In genomic region chr2:147378934-147379333, GRCm38 (mm10) we compare ENCODE assay signal across 9 mouse cellular contexts. TPM values are rescaled to one million over a fixed set of nuclear protein-coding genes. Genes with fewer than 3 reads are reported as not detected.
DNase-seq lines count a peak whose midpoint lies in the region; ATAC-seq lines count a peak whose summit lies in the region.
"Had no signal": no experiment of that assay in that cellular context is flagged by ENCODE, and none has a peak within 500 bp of the region (broad histone marks: within the 10 kb centered on the region; RNA-seq: fewer than 3 reads in every experiment).

No protein-coding gene starts in this region.

- H3K4me2 ChIP-seq in midbrain, embryonic 14.5 days (ENCODE audit: low read length), result no peak overlapping the region
- H3K4me2 ChIP-seq: lung, embryonic 15.5 days had no signal

- H3K4me3 ChIP-seq in midbrain, embryonic 14.5 days (replicated peaks; ENCODE audit: low read depth, low read length), result no peak overlapping the region
- H3K4me3 ChIP-seq: lung, embryonic 15.5 days had no signal

- H3K9me3 ChIP-seq in midbrain, embryonic 14.5 days (ENCODE audit: control insufficient read depth, low read length), result no peaks in the 10 kb centered on the region
- H3K9me3 ChIP-seq: lung, embryonic 15.5 days had no signal

- H3K4me1 ChIP-seq in midbrain, embryonic 14.5 days (ENCODE audit: control insufficient read depth, insufficient read depth, low read length), result no peaks in the 10 kb centered on the region
- H3K4me1 ChIP-seq: lung, embryonic 15.5 days had no signal

- WGBS in midbrain, embryonic 14.5 days, result 20% methylated on average over 4 of the region's 4 CpGs

- ATAC-seq in midbrain, embryonic 14.5 days (ENCODE audit: low FRiP score, low TSS enrichment), result no peak

- H3K9ac ChIP-seq in midbrain, embryonic 14.5 days (replicated peaks; ENCODE audit: low read length), result no peak overlapping the region
- H3K9ac ChIP-seq: lung, embryonic 15.5 days had no signal

- H3K27me3 ChIP-seq in midbrain, embryonic 14.5 days (ENCODE audit: control insufficient read depth, insufficient read depth, low read length), result peaks cover 48% of the 10 kb centered on the region

- peak; percentile 22 for DNase-seq in gastrocnemius, postnatal 14 days
- DNase-seq in gastrocnemius, adult 8-10 months (ENCODE audit: low spot score in 2 of 2), result no peak
- DNase-seq in urinary bladder, postnatal 14 days (ENCODE audit: low spot score), result peak; percentile 41
- no peak for DNase-seq in urinary bladder, adult 18-20 months (ENCODE audit: low spot score in 2 of 2)
- peak; percentile 52 to 61 for DNase-seq in frontal cortex, postnatal 36 days (ENCODE audit: low spot score in 2 of 2)
- DNase-seq in midbrain, embryonic 14.5 days, result peak; percentile 87
- no peak for DNase-seq in ovary, postnatal 14 days (ENCODE audit: low spot score)
- DNase-seq in urinary bladder, postnatal 25 days (ENCODE audit: low spot score), result no peak

- intact Hi-C loops in gastrocnemius, postnatal 14 days (cut with DNase I; ENCODE audit: low total_unique reads), result loop anchor here (5.0 kb wide), 1 partner anchor 358 kb away; no protein-coding TSS in a partner anchor

- H3K27ac ChIP-seq in midbrain, embryonic 14.5 days (replicated peaks; ENCODE audit: low read depth, low read length), result no peak overlapping the region
- H3K27ac ChIP-seq: lung, embryonic 15.5 days had no signal

- no peaks in the 10 kb centered on the region for H3K36me3 ChIP-seq in midbrain, embryonic 14.5 days (ENCODE audit: control insufficient read depth, insufficient read depth, low read length)
- H3K36me3 ChIP-seq: lung, embryonic 15.5 days had no signal

RNA-seq across cellular contexts. Expression of gene Pax1, which starts 17.2 kb away (rescaled TPM):
- total RNA-seq in gastrocnemius, postnatal 14 days (2021), result under 1 TPM in 1 of 2 experiments, not detected in 1; 0.10 TPM
- total RNA-seq in gastrocnemius, adult 8-10 months (2022), result not detected
- not detected in 2 replicates for polyA plus RNA-seq in midbrain, embryonic 14.5 days (2014; fragmentation: Nextera tagmentation; extraction: Ambion mirVana)

Comparison
In these comparisons a context has a peak if more than half of its experiments do, and no peak if none do; other contexts are left out.
1. DNase-seq: peak in gastrocnemius, postnatal 14 days (single experiment), urinary bladder, postnatal 14 days (single experiment), frontal cortex, postnatal 36 days (2 of 2) and midbrain, embryonic 14.5 days (single experiment); none in gastrocnemius, adult 8-10 months (0 of 2), urinary bladder, adult 18-20 months (0 of 2), ovary, postnatal 14 days (single experiment) and urinary bladder, postnatal 25 days (single experiment).